Mouse (Mus musculus) ovary, postnatal 10 days (tissue): ENCODE data around the gene BC004004.
"Not testable (repeated sequence)": the region's sequence is repeated elsewhere in the genome, so short reads cannot be mapped to it uniquely, and the experiment has no call there.

Source experiments
- DNase-seq: peaks from one replicate; pipeline ENCODE4 v3.0.0; 2022; ENCODE audit warnings: low spot score

BC004004 gene

DNA sequence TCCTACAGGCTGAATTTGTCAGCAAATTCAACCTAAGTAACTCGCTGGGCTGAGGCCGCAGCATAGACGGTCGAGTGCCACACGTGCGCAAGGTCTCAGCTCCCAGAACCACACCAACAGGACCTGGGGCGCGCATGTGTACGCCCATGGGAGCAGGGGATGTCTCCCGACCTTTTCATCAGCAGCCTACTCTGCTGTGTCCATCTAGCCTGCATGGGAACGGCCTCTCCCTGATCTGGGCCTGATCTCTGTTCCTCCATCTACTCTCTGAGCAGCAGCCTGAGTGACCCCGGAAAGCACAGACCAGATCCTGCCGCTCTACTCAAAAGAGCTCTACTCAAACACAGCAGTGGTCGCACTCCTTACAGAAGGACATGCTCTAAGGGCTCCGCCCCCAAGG is 8.1 kb upstream of the BC004004 start:
- DNase-seq, result no peak

DNA sequence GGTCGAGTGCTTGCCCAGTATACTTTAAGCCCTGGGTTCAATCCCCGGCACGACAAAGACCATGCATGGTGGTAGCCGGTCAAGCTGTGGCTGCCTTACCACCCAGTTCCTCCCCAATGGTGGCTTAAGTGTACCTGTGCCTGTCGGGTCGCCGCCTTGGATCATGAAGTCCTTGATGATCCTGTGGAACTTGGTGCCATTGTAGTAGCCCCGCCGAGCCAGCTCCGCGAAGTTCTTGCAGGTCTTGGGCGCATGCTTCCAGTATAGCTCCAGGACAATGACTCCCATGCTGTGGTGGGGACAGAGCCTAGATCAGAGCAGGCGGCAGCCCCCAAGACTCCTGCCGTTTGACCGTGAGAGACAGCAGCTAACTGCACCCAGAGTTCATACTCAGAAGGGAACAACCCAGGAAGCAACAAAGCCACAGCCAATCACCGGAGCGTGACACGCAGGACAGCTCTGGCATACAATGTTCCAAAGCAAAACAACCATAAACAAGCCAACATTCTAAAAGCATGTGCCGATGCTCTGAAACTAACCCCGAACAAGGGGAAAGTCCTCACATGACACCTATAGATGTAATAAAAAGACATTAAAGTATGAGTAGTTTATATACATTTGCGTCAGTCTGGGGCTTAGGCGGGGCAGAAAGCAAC is 6.9 kb upstream of the BC004004 start:
- DNase-seq, result no peak

DNA sequence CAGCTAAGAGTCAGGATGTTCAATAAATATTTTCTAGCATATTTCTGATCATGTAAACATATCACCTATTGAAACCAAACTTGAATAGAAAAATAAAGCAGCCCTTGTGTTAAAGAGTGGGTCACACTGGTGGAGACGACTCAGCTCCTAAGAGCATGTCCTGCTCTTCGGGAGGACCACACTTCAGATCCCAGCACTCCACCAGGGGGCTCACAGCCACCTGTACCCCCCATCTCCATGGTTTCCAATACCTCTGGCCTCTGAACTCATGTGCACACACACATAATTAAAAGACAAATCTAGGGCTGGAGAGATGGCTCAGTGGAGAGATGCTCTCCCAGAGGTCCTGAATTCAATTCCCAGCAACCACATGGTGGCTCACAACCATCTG is 6.3 kb upstream of the BC004004 start:
- no peak for DNase-seq

DNA sequence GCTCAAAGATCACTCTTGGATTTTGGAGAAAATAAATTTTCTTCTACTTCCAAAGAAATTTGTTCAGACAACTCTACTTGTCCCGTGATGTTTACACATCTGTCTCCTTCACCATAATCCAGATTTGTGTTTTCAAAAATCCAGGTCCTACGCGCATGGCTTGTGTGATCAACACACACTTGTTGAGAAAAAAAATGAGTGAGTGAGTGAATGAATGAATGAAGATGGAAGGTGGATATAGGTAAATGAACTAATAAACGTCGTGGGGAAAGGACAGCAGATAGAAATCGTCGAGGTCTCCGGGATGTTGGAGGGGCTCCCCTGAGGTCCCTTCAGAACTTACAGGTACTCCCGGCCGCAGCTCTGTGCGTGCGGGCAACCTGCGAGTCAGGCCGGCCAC is 5.2 kb upstream of the BC004004 start:
- no peak for DNase-seq

DNA sequence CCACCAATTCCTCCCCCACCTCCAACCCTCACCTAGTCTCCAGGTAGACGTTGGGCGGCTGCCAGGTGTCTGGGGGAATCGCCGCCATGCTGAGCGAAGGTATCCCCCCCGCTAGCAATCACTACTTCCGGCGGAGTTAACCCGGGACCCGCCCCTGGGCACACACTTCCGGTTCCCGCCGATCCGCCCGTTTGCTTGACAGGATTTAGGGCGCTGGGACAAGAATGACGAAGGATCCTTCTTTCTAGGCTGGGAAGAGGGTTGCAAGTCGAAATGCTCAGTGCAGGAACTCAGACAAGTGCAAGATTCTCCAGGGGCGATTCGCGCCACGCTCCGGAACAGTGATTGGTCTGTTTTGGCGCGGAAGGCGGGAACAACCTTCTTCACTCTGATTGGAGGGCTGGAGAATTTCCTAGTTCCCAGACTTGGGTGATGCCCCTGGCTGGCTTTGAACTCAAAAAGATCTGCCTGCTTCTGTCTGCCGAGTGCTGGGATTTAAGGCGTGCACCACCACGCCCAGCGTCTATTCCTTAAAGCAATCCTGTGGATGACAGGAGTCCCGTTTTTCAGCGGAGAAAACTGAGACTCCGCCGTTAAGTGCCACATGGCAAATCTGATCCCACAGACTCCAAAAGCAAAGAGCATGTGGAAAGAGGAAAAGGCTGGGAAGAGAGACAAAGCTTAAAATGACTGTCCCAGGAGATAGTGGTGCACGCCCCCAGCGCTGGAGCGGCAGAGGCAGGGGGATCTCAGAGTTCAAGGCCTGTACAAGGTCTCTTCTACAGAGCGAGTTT is 4.6 kb upstream of the BC004004 start, which contains the start of gene Ppil1:
TSS of gene Ppil1 (minus strand) at position 347 of the 794 bp plus-strand sequence.
- DNase-seq, result peak; percentile 67

DNA sequence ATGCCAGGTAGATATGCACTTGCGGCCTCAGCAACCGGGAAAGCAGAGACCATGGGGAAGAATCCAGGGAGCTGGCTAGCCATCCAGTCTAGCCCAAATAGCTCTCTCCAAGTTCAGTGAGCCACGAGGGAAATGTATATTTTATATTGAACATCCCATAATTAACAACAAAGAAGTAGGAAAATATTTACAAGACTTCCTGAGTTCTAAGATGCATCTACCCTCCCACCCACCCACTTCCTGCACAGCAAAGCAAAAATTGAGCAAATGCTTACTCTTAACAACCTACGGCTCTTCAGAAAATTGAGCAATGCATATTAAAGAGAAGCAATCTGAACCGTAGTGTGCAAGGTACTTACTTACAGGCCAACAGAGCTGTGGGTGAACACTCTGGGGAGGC is 3.8 kb upstream of the BC004004 start:
- DNase-seq, result no peak

DNA sequence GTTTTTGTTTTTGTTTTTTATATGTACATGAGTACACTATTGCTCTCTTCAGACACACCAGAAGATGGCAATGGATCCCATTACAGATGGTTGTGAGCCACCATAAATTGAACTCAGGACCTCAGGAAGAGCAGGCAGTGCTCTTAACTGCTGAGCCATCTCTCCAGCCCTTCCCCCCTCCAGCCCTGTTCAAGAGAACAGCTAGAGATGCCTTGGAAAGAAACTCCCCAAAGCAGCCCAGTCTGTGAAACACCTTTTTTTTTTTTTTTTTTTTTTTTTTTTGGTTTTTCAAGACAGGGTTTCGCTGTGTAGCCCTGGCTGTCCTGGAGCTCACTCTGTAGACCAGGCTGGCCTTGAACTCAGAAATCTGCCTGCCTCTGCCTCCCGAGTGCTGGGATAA is 1.5 kb upstream of the BC004004 start:
- not testable (repeated sequence) for DNase-seq

DNA sequence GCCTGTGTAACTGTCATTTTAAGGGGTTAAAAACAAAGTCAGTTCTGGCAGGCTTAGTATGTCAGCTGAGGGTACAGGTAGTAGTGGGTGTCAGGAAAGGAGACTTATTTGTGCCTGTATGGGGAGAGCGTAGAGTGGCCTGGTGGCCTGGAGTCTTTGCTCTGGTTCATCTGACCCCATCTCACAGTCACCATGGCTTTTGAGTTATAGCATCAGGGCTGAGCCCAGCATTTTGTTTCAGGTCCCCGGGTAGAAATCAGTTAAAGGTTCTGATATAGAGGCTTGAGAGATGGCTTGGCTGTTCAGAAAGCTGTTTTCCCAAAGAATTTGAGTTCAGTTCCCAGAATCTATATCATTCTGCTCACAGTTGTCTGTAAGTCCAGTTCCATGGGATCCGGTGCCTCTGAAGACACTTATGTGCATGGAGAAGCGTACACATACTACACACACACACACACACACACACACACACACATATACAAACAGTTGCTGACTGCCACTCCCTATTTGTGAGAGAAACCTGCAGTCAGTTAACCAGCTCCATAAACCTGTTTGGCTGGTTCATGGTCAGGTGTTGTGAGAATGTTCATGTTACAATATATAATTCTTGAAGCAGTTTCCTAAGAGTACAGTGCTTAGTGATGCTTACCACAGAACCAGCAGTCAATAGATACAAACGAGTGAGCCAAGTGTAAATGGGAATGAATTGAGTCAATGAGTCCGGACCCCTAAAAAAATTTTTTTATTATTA is 482 bp upstream of the BC004004 start:
- DNase-seq, result no peak

DNA sequence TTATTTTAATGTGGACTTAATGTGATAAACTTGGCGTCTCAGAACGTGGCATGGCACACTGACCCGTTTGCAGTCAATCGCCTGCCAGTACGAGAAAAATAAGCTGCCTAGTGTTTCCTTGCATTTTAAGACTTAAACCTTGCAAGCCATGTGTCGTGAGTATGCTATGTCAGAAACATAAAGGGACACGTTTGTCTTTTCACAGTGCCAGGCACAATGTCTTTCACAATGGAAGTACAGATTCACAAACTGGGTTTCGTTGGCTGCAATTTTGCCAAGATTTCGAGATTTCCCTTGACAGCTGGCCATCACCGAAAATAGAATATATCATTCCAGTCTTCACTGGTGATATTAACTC is 740 bp downstream of the BC004004 start:
- no peak for DNase-seq

DNA sequence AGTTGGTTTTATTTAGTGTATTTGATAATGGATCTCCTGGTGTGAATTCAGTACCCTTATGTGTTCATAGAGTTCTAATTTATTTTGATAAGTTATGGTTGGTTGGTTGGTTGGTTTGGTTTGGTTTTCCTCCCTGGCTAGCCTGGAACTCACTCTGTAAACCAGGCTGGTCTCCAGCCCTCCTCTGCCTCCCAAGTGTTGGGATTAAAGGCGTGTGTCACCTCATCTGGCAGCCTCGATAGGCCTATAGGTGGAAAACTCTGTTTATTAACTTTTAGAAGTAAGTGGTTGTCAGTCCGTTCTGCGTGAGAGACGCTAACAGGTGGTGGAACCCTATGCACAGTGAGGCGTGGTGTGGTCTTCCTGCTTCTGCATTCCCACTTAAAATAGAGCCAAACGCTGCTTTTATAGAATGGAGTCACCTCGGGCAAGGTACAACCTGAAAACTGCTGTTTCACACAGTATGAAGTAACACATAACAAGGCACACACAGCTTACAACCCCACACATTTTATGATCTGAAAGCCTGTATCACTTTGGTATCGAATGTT is 1.6 kb downstream of the BC004004 start:
- no peak for DNase-seq

DNA sequence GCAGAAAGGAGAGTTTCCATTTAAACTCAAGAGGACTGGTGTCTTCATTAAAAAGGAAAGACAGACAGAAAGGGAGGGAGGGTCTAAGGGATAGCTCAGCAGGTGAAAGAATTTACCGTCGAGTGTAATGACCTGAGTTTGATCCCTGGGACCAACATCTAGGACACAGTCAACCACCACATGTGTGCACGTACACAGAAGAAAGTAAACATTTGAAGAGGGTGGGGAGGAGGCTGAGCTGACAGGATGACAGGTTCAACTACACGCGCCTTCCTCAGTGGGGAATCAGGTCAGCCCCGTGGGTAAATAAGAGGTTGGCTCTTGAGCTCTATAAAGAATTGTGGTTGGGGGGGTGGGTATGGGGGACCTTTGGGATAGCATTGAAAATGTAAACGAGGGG is 4.6 kb downstream of the BC004004 start:
- no peak for DNase-seq

DNA sequence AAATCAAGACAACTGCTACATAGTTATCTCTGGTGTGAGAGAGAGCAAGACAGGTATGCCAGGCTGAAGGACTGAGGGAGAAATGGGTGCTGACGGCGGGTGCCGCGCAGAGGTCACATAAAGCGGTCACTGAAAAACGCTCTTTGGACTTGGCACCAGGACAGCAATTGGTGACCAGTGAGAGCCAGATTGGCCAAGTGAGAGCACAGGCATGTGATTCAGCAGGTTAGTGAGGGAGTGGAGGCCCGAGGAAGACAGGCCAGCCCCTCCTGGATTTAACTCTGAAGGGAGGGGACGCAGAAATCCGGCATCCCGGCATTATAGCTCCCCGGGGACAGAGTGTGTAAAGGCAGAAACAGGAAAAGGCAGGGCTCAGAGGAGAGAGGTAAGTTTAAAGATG is 5.3 kb downstream of the BC004004 start:
- no peak for DNase-seq

DNA sequence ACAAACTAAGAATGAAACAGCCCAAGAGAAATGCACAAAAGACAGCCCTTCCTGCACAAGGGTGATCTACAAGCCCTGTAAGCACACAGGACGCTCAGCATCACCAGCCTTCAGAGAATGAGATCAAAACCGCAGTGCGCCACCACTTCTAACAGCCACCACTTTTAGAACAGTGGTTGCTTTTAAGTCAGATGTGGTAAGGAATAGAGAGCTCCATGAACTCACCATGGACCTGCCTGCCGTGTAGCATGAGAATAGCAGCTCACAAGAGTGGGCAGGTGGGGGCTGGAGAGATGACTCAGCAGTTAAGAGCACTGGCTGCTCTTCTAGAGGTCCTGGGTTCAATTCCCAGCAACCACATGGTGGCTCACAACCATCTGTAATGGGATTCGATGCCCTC is 11.8 kb downstream of the BC004004 start:
- no peak for DNase-seq

DNA sequence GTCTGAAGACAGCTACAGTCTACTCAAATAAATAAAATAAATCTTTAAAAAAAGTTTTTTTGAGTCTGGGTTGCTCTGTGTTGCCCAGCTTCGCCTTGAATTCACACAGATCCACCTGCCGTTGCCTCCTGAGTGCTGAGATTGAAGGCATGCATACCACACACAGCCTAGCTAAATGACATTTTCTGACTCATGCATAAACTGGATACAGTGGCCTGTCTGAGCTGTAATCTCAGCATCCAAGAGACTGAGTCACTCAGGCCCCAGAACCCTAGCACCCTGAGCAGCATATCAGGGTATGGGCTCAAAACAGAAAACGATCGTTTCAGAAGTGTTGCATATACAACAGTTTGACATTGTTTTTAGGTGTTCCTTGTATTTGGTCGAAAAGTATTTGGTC is 13.0 kb downstream of the BC004004 start:
- DNase-seq, result no peak

DNA sequence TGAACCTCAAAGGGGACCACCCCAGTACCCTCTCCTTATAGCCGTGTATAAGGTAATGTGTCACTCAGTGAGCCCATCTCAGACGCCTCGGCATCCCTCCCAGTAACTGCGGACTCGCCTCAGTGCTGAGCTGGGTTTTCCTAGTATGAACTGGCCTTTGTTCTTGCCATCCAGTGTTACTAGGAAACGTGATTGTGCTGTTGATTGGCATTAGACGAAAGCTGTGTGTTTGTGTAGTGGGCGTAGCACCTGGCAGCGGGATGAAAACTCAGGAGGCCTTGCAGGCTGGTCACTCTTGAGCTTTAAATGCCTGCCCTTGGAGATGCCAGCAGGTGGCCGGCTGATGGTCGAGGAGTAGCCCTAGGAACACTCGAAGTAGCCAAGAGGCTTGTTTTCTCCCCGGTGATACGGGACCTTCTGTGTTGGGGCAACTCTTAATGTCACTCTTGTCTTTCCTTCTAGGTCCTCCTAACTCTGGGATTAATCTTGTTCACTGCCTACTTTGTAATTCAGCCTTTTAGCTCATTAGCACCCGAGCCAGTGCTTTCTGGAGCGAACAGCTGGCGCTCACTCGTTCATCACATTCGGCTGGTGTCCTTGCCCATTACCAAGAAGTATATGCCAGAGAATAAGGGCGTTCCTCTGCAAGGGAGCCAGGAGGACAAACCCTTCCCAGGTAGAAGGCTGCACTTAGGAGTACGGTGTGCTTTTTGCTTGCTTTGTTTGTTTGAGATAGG is 13.8 kb downstream of the BC004004 start:
- DNase-seq, result no peak

DNA sequence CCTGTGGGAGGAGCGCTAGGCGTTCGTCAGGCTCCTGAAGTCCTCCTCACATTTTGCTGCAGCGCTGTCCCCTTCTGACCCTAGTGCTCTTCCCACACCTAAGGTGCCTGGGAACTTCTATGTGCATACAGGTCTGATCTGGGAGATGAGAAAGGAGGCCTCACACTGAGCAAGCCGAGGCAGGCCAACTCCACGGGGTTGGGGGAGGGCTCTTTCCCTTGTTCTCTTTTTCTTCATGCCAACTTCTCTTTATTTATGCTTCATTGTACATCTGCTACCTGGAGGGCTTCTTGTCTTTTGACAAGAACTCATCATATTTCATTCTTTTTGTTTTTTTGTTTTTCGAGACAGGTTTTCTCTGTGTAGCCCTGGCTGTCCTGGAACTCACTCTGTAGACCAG is 23.2 kb downstream of the BC004004 start:
- no peak for DNase-seq

DNA sequence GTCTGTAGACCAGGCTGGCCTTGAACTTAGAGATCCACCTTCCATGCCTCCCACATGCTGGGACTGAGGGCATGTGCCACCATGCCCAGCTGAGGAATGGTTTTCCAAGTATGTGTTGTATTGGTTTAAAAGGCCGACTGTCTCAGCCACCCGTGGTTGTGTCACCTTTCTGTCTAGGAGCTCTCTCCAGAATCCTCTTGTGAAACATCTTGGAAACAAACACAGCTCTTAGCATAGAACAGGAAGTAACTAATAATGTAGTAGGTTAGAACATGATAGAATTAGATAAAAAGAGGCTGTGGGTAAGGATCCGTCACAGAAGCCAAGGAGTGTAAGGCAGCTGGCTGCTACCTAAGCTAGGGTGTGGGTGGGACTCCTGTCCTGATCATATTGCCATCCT is 24.4 kb downstream of the BC004004 start:
- no peak for DNase-seq

DNA sequence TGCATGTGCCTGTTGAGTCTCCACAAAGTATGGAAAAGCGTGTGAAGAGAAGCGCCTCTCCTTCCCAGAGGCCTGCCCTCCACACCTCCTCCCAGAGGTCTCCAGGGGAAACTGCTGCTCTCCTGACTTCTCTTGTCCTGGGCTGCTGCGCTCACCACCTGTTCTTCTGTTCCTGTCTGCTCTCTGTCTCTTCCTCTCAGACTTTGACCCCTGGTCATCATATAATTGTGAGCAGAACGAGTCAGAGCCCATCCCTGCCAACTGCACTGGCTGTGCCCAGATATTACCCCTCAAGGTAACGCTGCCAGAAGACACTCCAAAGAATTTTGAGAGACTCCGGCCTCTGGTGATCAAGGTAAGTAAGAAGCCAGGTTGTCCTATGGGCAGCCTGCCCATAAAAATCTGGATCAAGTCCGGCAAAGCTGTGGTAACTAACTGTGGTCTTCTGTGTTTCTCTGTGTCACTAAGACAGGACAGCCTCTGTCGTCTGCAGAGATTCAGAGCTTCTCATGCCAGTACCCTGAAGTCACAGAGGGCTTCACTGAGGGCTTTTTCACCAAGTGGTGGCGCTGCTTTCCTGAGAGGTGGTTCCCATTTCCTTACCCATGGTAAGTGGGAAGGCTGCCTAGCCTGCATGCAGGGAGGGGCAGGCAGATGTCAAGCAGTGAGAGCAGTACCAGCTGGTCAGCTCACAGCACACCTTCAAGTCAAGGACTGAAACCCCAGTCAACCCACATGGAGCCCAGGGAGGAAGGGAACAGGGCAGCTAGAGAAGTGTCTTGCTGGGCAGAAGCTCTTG is 25.4 kb downstream of the BC004004 start:
- DNase-seq, result no peak

DNA sequence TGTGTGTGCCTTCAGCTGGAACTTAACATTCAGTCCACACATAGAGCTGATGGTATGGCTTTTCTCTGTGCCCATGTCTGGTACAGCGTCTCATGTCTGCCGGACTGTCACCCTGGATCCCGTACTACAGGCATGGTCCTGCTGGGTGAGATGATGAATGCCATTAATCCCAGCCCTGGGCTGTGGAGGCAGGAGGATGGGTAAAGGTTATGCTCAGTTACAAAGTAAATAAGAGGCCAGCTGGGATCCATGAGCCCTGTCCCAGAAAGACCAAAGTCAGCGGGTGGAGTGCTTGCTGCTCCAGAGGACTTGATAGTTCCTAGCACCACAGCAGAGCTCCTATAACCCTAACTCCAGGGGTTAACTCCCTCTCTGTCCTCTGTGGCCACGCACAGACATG is 27.2 kb downstream of the BC004004 start:
- no peak for DNase-seq

DNA sequence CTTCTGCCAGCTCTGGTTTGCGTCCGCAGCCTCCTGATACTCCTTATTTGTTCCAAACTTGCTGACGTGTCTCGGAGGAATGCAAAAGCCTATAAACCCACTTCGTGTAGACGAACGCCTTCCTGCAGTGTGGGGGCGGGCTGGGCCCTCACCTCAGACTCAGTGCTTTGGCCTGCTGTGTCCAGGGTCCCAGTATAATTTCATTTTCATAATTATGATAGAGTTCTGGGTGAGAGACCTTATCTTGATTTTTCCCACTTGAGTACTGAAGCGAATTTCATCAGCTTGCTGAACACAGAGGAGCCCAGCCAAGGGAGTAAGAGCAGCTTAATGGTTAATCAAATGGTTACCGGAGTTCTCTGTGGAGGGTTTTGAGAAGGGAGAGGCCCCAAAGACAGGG is 28.7 kb downstream of the BC004004 start:
- no peak for DNase-seq

DNA sequence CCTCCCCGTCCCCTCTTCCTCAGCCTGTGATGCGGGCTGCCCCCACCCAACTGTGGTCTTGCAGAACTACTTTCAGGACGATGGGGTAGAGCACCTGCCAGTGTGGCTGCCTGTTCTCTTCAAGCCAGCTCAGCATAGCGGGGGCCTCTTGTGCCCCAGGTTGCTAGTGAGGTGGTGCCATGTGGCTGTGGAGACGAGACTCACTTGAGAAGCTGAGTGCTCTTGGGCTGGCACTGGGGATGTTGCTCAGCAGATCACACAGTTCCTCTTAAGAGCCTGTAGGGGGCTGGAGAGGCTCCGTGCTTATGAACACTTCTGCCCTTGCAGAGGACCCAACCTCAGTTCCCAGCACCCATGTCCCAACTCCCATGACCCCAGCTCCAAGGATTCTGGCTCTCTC is 29.2 kb downstream of the BC004004 start:
- no peak for DNase-seq
